Mouse (Mus musculus): ENCODE results near the gene Chrnb2.
"Not testable (repeated sequence)": the region's sequence is repeated elsewhere in the genome, so short reads cannot be mapped to it uniquely, and the experiment has no call there.

Chrnb2 gene

GRCm38 (mm10) chr3:89764119-89764724 is at the start of gene Chrnb2:
Gene Chrnb2 (minus strand): TSS chr3:89764632.
- no peak for DNase-seq (ENCODE audit: low read depth, low spot score)

- no peak for DNase-seq (ENCODE audit: low read depth, low spot score)
These were observed 49.6 kb upstream of the Chrnb2 start for GRCm38 (mm10) chr3:89814051-89814450.

GRCm38 (mm10) chr3:89812166-89812565 is 47.7 kb upstream of the Chrnb2 start:
- DNase-seq (ENCODE audit: low read depth, low spot score) = no peak

DNA sequence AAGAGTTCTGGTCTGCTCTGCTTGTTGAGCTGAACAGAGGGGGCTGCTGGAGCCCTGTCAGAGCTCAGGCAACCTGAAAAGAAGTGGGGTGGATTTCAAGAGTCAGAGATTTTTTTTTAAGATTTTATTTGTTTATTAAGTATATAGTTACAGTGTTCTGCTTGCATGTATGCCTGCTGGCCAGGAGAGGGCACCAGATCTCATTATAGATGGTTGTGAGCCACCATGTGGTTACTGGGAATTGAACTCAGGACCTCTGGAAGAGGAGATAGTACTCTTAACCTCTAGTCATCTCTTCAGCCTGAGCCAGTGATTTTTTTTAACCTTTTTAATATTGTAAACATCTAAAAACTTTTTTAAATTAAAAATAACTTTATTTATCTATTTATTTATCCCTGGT is 46.4 kb upstream of the Chrnb2 start:
- DNase-seq (ENCODE audit: low read depth, low spot score) = no peak

GRCm38 (mm10) chr3:89808638-89809037 is 44.2 kb upstream of the Chrnb2 start:
- no peak for DNase-seq (ENCODE audit: low read depth, low spot score)

- DNase-seq (ENCODE audit: low read depth, low spot score) = no peak
These were observed 43.4 kb upstream of the Chrnb2 start for GRCm38 (mm10) chr3:89807881-89808280.

GRCm38 (mm10) chr3:89807171-89807570 is 42.7 kb upstream of the Chrnb2 start:
- DNase-seq (ENCODE audit: low read depth, low spot score) = no peak

GRCm38 (mm10) chr3:89806751-89807150 is 42.3 kb upstream of the Chrnb2 start:
- no peak for DNase-seq (ENCODE audit: low read depth, low spot score)

- no peak for DNase-seq (ENCODE audit: low read depth, low spot score)
These were observed 40.7 kb upstream of the Chrnb2 start for GRCm38 (mm10) chr3:89805179-89805578.

DNA sequence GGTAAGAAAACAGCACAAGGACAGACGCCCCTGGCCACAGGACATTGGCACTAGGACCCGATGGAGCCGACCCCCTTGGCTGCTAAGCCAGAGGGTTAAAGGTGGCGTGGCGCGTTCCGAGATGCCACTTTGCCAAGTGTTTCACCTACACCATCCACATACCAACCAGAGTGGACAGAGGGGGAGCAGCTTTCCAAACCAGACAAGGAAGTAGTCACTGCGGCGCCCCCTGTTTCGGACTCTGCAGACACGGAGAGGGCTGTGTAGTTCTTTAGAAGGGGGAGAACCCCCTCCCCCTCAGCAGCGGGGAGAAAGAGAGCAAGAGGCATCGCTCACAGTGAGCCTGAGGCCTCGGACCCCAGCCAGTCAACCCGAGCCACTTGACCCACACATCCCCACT is 38.4 kb upstream of the Chrnb2 start:
- no peak for DNase-seq (ENCODE audit: low read depth, low spot score)

DNA sequence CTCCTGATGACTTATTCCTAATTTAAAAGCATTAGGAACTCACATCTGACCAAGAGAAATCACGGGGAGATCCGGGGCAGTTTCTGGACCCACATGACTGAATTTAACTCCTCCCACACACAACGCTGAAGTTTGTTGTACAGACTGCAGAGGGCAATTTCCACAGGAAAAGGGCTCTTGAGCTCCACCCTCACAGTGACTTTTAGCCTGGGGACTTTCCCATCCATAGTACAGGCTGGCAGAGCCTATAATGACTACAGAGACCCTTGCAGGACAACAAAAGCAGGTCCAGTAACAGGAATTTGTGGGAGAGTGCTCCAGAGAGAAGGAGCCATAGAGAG is 37.0 kb upstream of the Chrnb2 start:
- DNase-seq (ENCODE audit: low read depth, low spot score) = no peak

- DNase-seq (ENCODE audit: low read depth, low spot score) = no peak
These were observed 36.5 kb upstream of the Chrnb2 start for GRCm38 (mm10) chr3:89800774-89801506.

DNA sequence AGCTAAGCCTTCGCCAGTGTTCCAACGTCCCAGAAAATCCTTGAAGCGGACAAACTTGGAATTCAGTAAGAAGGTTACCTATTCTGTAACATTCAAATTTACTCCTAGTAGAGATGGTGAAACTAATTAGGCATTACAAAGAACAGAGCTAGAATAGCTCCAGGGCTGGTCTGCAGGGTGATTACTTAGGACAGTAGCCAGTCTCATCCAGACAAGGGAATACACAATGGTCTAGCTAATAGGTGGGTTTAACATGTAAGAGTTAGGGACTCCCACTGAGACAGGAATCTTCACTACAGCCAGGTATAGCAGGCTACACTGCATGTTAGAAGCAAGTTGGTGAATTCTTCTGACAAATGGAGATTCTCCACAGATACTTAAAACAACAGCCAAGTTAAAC is 35.6 kb upstream of the Chrnb2 start:
- not testable (repeated sequence) for DNase-seq (ENCODE audit: low read depth, low spot score)

GRCm38 (mm10) chr3:89799476-89799875 is 35.0 kb upstream of the Chrnb2 start:
- no peak for DNase-seq (ENCODE audit: low read depth, low spot score)

DNA sequence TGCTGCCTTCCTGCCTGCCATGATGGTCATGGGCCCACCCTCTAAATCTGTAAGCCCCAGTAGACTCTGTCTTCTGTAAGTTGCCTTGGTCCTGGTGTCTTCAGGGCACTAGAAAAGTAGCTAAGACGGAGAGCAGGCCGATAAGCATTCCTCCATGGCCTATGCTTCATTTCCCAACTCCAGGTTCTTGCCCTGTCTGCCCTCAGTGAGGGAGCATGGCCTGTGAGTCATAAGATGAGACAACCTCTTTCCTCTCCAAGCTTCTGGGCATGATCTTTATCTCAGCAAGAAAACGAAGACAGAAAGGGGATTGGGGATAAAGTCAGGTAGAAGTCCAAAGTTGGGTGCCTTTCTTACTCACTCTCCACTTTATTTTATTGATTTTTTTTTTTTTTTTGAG is 34.1 kb upstream of the Chrnb2 start:
- no peak for DNase-seq (ENCODE audit: low read depth, low spot score)

DNA sequence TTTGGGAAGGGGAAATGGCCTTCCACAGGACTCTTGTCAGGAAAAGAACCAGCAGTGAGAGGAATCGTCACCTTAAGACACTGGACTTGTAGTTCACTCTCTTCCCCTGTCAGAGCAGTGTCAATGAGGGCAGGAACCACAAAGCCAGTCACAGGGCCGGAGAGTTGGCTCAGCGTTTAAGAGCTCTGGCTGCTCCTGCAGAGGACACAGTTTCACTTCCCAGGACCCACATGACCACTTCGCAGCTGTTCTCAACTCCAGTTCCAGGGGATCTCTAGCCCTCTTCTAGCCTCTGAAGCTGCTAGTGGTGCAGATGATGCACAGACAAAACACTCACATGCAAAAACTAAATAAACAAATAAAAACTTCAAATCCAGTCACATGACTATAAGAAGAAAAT is 31.9 kb upstream of the Chrnb2 start:
- DNase-seq (ENCODE audit: low read depth, low spot score) = no peak

- no peak for DNase-seq (ENCODE audit: low read depth, low spot score)
These were observed 31.3 kb upstream of the Chrnb2 start for GRCm38 (mm10) chr3:89795746-89796145.

DNA sequence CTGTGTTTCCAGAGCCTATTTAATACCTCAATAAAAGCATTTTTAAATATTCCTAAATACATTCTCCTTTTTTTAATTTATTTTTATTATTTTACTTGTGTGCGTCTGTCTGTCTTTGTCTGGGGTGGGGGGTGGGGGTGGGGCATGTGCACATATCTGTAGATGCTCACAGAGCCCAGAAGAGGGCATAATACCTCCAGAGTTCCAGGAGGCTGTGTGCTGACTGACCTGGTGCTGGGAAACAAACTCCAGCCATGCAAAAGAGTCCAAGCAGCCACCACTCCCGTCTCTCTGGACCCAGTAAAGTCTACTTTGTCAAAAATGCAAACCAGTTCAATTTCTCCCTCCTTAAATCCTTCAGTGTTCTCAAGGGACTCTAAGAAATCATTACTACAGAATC is 30.2 kb upstream of the Chrnb2 start:
- no peak for DNase-seq (ENCODE audit: low read depth, low spot score)

DNA sequence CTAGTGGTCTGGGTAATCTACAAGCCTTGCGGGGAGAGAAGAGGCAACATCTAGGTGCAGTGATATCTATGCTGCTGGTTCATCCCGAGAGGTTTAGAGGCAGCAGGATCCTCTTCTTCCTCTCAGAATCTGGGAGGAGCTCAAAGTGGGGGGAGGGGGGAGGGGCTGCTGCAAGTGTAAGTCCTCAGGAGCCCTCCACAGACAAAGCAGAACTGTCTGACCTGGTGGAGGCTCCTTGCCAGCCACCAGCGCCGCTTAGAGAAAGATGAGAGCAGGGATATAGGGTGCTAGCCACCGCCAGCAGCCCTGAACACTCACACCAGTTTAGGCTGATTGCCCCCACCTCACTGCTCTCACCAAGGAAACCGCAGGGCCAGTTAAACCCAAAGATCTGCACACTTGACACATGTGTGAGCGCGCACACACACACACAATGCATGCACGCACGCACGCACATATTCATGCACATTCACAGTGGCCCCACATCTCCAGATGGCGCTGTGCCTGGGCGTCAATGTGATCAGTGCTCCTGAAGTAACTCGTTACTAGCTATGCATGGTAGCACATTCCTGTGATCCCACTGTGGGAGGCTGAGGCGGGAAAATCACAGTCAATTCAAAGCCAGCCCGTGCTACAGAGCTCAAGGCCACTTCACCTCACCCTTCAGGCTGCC is 24.4 kb upstream of the Chrnb2 start:
- no peak for DNase-seq (ENCODE audit: low read depth, low spot score)

DNA sequence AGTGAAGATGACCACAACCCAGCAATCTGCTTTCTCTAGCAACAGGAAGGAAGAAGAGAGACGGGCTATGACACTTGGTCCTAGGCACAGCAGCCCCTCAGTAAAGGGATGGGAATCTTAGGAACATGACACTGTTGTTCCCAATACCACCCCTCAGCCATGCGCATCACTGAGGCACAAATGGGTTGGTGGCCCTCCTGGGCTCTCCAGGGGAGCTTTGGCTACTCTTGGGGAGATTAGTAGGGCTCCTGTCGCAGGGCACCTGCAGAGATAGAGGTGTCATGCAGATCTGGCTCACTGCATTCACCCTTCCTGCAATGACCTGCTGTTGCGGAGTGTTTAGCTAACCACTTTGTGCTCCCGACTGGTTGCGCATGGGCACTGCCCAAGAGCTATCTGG is 21.8 kb upstream of the Chrnb2 start:
- DNase-seq (ENCODE audit: low read depth, low spot score) = no peak

DNA sequence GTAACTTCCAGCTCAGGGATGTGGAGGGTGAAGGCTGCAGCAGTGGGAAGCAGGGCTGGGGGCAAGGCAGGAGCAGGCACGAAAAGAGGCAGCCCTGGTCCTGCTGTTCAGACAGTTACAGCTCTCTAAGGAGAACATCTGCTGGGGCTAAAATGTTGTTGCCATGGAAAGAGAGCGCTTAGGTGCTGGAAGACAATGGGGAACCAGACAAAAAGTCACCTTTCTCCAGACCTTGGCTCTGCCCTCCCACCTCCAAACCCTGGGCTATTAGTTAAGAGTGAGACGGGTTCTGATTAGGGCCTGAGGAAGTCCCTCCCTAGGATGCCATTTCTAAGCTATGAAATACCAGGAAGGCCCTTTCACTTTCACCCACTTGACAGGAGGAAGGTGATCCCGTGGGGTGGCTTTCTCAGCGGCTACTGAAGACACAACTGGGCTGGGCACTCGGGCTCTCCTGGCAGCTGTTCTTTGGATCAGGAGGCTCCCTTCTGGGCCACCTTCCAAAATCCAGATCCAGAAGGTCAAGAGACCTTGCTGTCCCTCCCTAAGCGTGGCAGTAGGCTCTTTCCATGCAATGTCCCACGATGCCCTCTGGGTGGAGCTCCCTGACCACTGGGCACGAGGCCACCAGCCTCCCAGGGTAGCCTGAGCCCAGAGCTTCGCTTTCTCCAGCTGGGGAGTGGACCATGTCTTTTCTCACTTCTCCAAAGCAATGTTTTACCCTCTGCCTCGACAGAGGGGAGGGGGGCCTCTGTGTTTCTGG is 20.7 kb upstream of the Chrnb2 start:
- DNase-seq (ENCODE audit: low read depth, low spot score) = no peak

GRCm38 (mm10) chr3:89781640-89782039 is 17.2 kb upstream of the Chrnb2 start:
- no peak for DNase-seq (ENCODE audit: low read depth, low spot score)
